Mouse (Mus musculus): ENCODE measurements around the gene Lnx2.

The Lnx2 gene

DNA sequence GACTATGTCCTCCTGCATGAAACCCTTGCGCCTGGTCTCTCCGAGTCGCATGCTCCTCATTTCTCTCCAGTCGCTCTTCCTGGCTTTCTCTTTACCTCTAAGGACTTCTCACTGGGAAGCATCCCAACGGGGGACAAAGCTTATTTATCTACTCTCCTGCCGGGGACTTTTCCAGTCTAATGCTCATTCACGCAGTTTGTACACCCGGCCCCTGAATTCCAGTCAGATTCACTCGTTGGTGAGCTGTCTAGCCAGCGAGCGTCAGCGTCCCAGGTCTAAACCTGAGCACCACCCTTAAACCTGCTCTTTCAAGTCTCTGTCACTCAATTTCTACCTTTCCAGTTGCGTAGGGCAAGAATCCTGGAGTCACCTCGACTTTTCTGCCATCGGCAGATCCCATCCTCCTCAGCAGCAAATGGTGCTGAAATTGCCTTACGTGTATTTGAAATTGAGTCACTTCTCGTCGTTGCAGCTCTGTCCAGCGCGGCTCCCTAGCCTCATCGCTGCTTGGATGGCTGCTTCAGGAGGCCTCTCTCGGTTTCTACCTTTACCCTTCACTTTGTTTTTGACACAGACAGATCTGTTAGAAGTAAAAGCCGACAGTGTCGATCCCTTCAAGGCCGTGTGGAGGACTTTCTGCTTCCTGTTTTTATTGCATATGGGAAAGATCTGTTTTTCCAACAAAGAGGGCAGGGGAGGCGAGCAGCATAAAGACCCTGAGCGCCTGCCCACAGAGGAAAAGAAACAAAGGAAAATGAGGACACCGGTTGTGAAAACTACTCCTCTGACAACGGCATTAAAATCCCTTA lies 24.7 kb downstream of the Lnx2 start:
- DNase-seq (ENCODE audit: low spot score) = no peak

DNA sequence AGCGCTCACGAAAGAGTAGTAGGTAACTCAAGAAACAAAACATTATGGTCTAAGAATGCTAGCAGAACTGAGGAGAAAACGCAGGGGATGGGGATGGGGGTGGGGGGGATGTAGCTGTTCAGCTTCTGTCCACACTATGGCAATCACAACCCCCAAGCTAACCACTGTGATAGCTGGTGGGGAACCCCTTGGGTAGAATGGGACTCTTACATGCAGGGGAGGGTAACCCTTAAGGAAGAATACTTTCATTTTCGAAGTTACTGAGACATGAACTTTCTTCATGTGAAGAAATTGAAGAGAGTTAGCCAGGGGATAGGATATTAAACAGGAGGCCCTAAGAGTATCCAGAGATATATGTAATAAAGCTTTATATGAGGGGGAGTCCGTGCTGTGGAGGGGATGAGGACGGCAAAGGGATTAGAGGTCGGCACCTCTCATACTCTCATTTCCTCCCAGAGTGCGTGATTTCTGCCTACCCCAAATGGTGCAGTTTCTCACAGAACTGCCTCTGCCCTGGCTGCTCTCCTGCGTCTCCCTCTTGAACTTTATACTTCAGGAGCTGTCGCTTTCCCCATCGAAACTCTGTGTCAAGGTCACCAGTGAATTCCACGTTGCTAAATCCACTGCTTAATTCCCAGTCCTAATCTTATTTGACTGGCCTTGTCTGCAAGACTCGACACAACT lies 25.4 kb downstream of the Lnx2 start:
- DNase-seq (ENCODE audit: low spot score) = no peak

DNA sequence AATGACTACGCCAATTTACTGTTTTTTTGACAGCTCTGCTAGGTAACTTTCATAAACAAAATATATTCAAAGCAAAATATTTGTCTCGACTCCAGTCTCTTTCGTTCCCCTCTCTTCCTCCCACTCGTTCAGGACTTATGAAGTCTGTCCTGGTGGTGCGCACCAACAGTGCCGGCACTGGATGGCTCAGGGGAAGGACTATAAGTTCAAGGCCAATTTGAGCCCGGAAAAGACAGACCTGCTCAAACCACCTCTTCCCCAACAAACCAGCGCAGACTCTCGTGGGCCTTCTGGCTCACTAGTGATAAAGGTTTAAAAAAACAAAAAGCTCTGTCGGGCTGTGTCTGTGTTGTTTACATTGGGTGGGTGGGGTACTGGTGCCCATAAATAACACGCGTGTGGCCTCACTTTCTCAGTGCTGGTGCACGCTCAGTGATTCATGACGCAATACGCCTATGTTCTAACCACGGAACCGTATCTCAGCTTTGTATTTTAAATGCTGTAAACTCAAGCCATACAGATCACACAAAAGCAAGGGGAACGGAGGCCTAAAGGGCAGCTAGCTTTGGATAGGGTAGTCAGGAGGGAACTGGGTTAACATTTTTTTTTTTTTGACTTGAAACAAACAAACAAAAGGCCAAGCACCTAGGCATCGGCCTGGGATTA lies 26.7 kb downstream of the Lnx2 start:
- no peak for DNase-seq (ENCODE audit: low spot score)

DNA sequence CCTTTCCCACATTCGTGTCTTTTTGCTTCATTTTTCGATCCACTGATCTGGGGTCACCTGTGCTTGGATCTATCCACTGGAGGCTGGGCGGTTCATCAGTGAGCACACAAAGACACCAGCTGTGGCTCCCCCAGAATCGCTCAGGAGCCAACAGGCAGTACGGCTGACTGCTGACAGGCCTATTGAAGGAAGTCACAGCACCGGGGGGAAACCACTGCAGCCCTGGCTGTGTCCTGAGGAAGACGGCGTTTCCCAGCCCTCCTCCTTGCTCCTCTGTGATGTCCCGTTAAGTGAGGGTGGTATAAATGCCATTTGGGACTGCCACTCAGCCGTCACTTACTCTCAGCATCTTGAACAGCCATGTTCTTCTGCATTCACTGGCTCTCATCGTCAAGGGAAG lies 30.5 kb downstream of the Lnx2 start:
- no peak for DNase-seq (ENCODE audit: low spot score)

DNA sequence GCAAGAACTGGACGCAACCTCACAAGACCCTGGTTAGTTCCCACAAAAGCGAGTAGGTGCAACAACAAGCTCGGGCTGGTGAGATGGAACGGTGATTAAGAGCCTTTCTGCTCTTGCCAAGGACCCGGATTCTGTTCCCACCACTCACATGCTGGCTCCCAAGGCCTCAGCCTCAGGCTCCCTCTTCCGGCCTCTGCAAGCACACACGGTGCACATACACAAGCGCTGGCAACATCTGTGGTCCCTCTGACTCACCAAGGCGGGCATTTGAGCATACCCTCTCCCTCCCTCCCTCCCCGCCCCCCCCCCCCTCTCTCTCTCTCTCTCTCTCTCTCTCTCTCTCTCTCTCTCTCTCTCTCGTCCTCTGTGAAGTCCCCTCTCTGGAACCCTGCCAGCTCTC lies 31.1 kb downstream of the Lnx2 start:
- no peak for DNase-seq (ENCODE audit: low spot score)

DNA sequence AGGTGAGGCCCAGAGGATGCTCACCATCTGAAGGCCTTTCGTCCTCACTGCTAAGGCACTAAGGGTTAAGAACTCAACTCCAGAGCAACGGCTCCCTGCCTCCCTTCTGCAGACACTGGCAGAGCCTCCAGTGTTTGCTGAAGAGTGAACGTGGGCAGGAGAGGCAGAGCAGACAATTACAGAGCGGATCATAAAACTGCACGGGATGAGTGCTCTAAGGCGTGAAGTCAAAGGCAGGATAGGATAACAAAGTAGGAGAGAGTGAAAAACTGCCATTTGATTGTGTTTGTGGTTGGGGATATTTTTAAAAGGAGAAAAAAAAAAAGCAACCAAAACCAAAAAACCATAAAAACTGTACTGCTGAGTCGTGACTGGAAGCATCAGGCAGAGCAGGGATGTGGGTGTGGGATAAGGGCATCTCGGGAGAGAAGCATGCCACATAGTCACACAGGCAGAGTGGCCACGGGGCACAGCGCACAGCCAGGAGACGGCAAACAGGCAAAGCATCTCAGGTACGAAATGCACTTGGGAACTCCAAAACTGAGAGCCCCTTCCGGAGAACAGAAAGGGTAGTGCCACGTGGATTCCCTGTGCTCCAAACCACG lies 33.0 kb downstream of the Lnx2 start:
- DNase-seq (ENCODE audit: low spot score) = no peak

DNA sequence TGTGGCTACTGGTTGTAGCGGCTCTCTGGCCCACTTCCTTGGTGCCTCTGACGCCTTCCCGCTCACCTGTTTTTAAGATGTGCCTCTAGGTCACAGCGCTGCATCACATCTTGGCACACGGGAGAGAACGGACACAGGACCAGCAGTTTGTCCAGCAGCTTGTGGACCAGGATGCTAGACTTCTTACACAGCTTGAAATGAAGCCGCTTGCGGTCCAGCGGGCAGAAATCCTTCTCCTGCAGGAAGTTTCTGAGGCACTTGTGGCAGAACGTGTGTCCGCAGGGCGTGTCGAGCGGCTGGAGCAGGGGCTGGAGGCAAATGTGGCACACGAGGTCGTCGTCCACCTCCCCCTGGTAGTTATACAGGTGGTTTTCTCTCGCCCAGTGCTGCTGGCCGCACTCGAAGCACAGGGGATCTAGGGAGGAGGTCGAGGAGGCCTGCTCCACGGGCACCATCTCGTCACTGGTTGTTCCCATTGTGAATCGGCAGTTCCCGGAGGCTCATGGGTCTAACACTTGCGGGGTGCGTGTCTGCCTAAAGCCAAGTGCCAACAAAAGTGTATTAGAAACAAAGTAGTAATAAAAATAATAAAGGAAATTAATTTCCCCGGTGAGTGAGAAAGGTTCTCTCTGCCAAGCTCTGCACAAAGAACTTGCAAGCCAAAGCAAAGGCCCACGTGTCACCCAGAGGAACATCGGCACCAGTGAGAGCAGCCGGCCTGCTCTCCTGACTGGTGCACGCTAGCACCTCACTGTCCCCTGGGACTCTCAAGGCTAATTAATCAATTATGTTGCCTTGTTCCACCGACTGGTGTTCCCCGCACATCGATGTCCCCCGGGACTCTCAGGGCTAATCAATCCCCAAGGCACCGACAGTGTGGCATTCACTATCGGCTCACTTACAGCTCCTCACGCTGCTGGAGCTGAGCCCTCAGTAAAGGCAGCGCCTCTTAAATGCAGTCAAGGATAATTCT lies 34.1 kb downstream of the Lnx2 start:
- no peak for DNase-seq (ENCODE audit: low spot score)

DNA sequence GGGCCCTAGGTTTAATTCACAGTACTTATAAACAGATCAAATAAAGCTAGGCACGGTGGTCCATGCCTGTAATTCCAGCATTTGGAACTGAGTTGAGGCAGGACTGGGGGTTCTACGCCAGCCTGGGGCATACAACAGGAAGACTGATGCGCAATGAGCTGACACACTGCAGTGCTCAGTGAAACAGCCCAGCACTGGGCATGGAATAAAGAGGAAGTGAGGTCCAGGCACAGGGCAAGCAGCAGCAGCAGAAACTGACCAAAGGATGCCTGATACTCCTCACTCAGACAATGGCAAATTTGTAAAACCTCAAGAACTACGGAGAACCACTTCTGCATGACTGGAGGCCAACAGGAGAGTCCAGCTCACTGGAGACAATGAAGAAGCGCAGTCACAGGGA lies 37.0 kb downstream of the Lnx2 start:
- DNase-seq (ENCODE audit: low spot score) = no peak

DNA sequence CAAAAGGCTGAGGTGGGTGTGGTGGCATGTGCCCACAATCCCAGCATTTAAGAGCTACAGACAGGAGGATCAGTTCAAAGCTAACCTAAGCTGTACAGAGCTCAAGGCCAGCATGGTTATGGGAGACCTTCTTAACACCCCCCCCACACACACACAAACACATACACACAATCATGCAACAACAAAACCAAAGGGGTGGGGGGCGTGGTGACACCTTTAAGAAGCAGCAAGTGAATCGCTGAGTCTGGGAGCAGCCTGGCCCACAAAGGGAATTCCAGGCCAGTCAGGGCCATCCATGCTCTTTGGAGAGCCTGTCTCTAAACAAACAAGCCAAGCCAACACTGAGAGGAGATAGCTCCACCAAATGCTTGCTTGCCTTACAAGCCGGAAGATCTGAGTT lies 38.8 kb downstream of the Lnx2 start:
- no peak for DNase-seq (ENCODE audit: low spot score)

DNA sequence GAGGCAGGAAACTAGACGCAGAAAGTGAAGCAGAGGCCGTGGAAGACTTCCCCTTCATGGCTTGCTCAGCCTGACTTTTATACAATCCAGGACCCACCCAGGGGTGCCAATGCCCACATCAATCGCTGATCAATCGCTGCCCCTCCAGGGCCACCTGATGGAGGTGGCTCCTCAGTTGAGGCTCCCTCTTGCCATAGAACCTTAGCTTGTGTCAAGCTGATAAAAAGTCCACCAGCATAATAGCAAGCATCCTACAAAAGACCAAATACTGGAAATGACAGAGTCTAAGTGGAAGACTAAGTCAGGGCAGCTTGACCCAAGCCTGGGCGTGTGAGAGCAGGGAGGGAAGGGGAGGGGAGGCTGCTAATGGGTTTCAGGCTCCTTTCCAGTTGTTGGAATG lies 39.7 kb downstream of the Lnx2 start:
- DNase-seq (ENCODE audit: low spot score) = no peak

DNA sequence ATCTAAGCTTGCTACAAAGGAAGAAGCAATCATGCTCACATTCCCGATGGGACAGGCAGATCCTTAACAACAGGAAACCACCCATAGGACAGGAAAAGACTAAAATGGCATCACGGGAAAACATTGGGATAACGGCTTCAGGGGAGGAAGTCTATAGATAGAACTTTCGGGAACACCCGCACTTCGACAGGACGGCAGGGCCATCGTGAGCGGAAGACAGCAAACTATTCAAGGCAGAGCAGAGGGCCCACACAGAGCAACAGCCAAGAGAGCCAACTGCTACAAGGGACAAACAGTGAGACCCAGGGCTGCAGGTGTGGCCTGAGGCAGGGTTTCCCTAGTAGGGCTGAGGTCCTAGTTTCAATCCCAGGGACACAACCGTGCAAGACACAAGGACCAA lies 40.4 kb downstream of the Lnx2 start:
- no peak for DNase-seq (ENCODE audit: low spot score)

DNA sequence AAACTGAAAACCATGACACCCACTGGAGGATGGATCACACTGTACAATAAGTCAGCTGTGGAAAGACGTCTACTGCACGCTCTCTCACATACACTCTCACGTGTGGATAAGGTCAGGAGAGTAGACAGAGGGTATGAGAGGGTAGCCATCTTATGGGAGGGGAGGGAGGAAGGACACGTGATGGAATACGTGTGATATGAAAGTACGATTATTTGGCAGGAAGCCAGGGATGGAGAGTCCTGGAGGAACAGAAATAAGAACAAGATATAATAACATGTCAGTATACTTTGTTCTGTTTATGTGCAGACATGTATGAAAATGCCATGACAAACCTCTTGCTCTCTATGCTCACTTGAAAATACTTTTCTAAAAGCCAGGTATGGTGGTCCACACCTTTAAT lies 41.1 kb downstream of the Lnx2 start:
- no peak for DNase-seq (ENCODE audit: low spot score)

DNA sequence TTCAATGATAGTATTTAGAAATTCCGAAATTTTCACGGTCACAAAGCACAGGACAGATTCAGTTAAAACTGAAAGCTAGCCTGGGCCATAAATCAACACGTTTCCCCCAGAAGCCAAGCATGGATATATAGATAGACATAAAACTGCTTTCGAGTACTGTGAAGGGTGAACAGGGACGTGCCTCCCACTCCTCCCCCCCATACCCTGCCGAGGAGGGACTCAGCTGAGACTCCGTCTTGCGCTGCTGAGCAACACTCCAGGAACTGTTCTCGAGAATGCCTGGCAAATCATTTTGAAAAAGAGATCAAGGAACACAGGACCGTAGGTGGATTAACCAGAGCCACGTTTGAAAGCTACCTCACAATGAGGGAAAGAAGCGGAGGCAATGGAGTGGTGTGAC lies 42.1 kb downstream of the Lnx2 start:
- DNase-seq (ENCODE audit: low spot score) = no peak

DNA sequence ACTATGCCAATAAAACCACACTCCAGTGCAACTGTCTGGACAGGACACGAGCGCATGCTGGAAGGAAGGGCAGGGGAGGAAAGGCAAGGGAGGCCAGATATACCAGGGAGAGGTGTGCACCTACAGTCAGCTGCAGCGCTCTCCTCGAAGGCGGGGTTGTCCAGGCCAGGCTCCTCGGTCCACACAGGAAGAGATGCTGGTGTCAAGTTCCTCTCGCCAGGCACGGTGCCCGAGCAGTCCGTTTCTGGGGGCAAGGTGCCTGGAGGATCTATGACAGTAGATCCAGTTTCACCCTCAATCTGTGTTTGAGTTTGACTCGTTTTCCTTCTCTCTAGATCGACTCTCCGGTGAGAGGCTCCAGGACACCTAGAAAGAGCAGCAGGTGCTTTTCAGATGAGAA lies 43.2 kb downstream of the Lnx2 start:
- no peak for DNase-seq (ENCODE audit: low spot score)

DNA sequence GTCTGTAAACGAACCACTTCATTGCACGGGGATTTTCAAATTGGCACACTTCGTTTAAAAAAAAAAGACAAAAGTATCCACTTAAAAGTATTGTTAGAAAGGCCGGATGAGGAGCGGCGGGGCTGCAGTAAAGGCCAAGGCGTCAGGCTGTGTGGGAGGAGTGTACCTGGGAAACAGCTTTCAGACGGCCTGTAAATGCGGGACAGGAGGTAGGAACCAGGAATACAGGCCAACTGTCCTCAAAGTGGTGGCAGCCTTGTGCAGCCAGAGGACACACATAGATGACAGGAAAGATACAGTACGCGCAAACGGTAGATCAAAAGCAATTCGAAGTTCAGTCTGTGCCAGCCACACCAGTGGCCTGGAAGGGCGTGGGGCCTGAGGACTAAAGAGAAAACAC lies 45.1 kb downstream of the Lnx2 start:
- DNase-seq (ENCODE audit: low spot score) = no peak

DNA sequence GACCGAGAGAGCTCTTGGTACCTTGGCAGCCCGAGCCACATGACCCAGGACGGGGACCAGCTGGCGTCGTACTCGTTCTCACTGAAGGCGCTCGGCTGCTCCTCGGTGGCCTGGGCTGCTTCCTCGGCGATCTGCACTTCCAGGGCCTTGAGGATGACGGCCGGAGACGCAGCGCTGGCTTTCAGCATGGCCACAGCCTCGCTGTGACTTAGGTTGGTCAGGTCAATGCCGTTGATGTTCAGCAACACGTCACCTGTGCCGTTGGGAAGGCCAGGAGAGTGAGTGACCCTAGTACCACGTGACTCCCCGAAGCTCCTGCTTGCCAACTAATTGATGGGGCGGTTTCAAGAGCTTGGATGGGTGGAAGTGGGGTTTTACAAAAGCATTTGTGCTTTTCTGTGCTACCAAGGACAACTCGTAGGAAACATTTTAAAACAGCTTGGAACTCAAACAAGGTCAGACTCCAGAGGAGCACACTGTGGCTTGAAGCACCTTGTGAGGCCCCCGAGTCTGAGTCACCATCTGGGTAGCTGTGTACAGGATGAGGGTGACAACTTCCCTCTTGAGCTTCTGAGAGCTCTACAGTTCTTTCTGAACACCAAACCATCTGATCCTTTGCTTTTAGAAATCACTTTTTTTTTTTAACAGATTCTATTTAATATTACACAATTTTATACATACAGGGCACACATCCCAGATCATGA lies 51.9 kb downstream of the Lnx2 start:
- no peak for DNase-seq (ENCODE audit: low spot score)

DNA sequence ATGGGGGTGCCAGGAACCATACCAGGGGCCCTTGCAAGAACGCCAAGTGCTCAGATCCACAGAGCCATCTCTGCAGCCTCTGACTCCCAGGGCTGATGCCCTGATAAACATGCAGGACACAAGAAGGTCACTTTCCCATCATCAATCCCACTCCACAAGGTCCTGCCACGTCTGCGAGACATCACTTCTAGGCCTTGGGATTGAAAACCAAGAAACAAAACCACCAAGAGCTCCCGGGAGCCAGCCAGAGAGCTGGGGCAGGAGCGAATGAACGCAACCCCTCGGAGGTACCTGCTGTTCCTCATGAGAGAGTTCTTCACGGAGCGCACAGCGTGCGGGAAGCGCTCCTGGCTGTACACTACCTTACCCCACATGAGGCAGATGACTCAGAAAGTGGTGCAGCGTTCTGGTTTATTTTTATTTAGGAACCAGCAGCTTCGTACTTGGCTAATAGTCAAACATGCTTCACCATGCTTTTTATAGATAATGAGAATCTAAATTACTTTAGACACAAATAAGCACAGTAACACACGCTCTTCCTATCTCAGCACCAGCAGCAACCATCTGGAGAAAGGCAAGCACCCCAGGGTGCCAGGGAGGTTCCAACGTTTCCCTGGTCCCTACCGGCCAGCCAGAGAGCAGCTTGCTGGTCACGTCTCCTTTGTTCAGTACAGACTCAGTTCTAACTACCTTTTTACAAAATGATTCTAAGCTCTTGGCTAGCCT lies 53.0 kb downstream of the Lnx2 start:
- DNase-seq (ENCODE audit: low spot score) = no peak

DNA sequence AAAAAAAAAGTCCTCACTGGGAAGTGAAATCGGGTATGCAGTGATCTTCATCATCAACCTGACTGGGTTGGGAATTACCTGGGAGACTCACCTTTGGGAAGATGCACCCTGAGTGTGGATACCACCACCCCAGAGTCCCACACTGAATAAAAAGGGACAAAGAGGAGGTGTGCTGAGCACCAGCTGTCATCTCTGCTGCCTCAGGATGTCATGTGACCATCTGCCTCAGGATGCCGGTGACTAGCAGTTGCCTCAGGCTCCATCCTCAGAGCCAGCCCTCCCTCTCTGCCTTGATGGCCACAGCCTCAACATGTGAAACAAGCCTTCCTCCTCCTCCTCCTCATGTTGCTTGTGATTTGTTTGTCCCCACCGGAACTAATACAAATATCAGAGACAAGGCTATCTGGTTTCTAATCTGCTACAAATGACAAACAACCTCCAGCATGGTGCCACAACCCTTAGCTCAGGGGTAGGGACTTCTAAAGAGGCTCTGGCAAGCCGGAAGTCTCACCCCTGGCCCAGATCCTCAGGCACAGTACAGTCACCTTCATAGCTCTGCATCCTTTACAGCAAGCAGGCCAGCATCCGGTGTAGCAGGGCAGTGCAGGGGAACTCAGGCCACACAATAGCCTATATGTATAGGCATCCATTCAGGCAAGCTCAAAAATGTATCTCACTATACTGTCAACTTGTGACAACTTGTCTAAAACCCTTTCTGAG lies 54.7 kb downstream of the Lnx2 start:
- DNase-seq (ENCODE audit: low spot score) = no peak

DNA sequence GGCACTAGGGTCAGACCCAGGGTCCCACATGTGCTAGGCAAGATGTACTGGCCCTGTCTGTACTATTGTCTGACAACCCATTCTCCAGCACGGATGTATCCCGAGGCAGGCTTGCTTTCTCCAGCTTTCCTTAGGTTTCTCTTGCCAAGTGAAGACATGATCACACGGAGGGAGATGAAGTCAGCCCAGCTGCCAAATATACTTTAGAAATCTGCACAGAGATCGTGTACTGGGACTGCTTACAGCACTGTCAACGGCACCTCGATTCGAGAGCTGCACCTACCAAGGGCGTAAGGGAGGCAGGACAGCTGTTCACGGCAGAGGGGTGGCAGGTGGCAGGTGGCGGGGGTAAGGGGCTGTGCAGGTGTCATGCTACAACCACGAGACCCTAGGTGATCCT lies 55.8 kb downstream of the Lnx2 start:
- DNase-seq (ENCODE audit: low spot score) = no peak

DNA sequence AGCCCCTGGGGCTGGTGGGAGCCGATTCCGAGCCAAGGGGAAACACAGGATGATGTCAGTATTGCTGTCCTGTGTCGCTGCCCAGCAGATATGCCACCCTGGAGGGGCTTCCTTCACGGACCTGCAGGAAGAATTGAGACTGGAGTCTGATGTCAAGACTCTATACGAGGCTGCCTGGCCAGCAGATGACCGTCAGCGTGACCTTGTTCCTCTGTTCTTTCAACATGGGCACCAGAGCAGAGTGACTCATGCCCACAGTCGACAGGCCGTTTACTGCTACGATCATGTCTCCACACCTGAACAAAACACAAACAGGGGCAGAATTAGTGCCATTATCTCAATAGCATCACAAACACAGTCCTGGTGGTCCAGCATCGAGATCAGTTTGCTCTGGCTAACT lies 57.6 kb downstream of the Lnx2 start:
- no peak for DNase-seq (ENCODE audit: low spot score)
